Mouse (Mus musculus): ENCODE data around the gene Spata32. TPM values are rescaled to one million over a fixed set of nuclear protein-coding genes. Genes with fewer than 3 reads are reported as not detected.

Spata32 gene
- total RNA-seq, 2 experiments from 2014 or later = 1.4 to 2.0 TPM

DNA sequence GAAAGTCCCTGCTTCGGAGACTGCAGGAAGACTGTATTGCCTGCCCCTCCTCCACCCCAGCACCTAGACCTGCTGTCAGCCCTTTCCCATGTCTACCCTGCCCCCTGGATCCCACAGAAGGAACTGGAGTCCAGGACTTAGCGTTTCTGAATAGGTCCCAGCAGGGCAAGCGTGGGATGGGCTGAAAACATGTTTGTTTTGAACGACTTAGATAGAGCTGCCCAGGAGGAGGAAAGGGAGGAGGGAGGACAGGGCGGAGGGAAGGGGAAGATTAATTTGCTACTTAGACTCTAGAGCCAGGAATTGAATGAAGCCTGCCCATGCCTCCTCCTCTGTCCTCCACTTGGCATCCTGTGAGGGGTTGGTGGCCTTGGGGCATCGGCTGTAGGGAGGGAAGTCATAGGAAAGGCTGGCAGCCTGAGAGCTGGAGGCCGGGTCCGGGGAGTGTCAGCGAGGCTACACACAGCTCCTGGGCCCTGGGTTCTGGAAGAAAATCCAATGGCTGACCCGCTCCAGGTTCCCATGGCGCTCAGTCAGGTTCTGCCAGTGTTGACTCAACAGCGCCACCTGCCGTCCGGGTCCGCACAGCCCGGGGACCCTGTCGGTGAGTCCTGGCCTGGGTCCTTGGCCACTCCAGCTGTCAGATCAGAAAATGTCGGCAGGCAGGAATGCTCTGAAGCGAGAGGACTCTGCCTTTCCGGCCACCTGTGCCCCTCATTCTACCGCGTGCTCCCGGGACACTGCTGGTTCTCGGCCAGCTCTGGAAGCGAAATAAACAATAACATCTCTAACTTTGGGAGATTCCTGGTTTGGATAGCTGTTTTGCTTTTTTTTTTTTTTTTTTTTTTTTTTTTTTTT lies 59.4 kb downstream of the Spata32 start:
- intact Hi-C loops (cut with DNase I) = loop anchor here (5.0 kb wide), 1 partner anchor 42 kb away; the partner anchor contains the start of gene Hexim1
- peak; percentile 98 for DNase-seq

Other genes with a start within 250 kb of the Spata32 start
- 10 to 100 TPM; 60.3 to 67.8 TPM for gene Nmt1, start 190.2 kb downstream of the Spata32 start, total RNA-seq (2021)
- 100 to 1,000 TPM; 116 to 128 TPM for gene Dcakd, start 190.1 kb downstream of the Spata32 start, total RNA-seq (2021)
- 10 to 100 TPM; 11.1 to 13.8 TPM for gene Plcd3, start 116.8 kb downstream of the Spata32 start, total RNA-seq (2021)
- gene Acbd4, start 116.8 kb downstream of the Spata32 start, total RNA-seq (2021) = 10 to 100 TPM; 31.7 to 41.3 TPM
- gene Hexim1, start 102.2 kb downstream of the Spata32 start, total RNA-seq (2021) = 10 to 100 TPM; 22.9 to 23.2 TPM
- gene Hexim2, start 86.0 kb downstream of the Spata32 start, total RNA-seq (2021) = 10 to 100 TPM; 19.0 to 24.2 TPM
- gene Fmnl1, start 47.3 kb downstream of the Spata32 start, total RNA-seq (2021) = 10 to 100 TPM; 34.8 to 39.1 TPM
- 1 to 10 TPM; 1.5 to 2.0 TPM for gene 1700023F06Rik, start 9.9 kb downstream of the Spata32 start, total RNA-seq (2021)
- 1 to 10 TPM; 3.7 to 4.3 TPM for gene Map3k14, start 49.0 kb upstream of the Spata32 start, total RNA-seq (2021)
- gene Arhgap27, start 145.3 kb upstream of the Spata32 start, total RNA-seq (2021) = 1 to 10 TPM; 4.7 to 5.1 TPM
- gene Plekhm1, start 194.3 kb upstream of the Spata32 start, total RNA-seq (2021) = 10 to 100 TPM; 13.8 to 14.8 TPM

All from left cerebral cortex, postnatal 4 days (tissue).